Mouse (Mus musculus) midbrain, embryonic 13.5 days (tissue): ENCODE data around the gene Il24. TPM values are rescaled to one million over a fixed set of nuclear protein-coding genes. Genes with fewer than 3 reads are reported as not detected.

Experiments
- ATAC-seq: fragments of 200-750 bp; cut with Nextera tagmentation; 2 replicates; pipeline ENCODE4 v1.8.0; 2017; ENCODE audit warnings: mild to moderate bottlenecking, moderate TSS enrichment, moderate library complexity
- H3K27ac ChIP-seq: fragments of 300-500 bp; sonication (generic); 2 replicates; pipeline ENCODE4 v1.5.1; 2015; ENCODE audit warnings: inconsistent platforms, mild to moderate bottlenecking, moderate library complexity
- H3K27me3 ChIP-seq: fragments of 300-500 bp; sonication (generic); 2 replicates; pipeline ENCODE4 v1.6.1; 2015; ENCODE audit warnings: mild to moderate bottlenecking, inconsistent platforms
- H3K36me3 ChIP-seq: fragments of 300-500 bp; sonication (generic); 2 replicates; pipeline ENCODE4 v1.6.1; 2015; ENCODE audit warnings: mild to moderate bottlenecking, inconsistent platforms
- H3K4me1 ChIP-seq: fragments of 300-500 bp; sonication (generic); replicated peaks from 2 replicates; pipeline ENCODE4 v1.6.1; 2015; ENCODE audit warnings: inconsistent platforms
- H3K4me2 ChIP-seq: fragments of 300-500 bp; sonication (generic); replicated peaks from 2 replicates; pipeline ENCODE4 v1.6.1; 2015; ENCODE audit warnings: moderate library complexity, mild to moderate bottlenecking, inconsistent platforms
- H3K4me3 ChIP-seq: fragments of 300-500 bp; sonication (generic); replicated peaks from 2 replicates; pipeline ENCODE4 v1.5.1; 2015; ENCODE audit warnings: mild to moderate bottlenecking, inconsistent platforms
- H3K9ac ChIP-seq: fragments of 300-500 bp; sonication (generic); replicated peaks from 2 replicates; pipeline ENCODE4 v1.6.1; 2015; ENCODE audit warnings: mild to moderate bottlenecking, inconsistent platforms
- H3K9me3 ChIP-seq: fragments of 300-500 bp; sonication (generic); 2 replicates; pipeline ENCODE4 v1.6.1; 2016; ENCODE audit warnings: mild to moderate bottlenecking, inconsistent platforms
- WGBS: fragments of 180-500 bp; shearing (Covaris S2); methylation state at CpG from one replicate; pipeline ENCODE4 v1.1.7; 2015; 5-methylcytosine and 5-hydroxymethylcytosine counted together
- polyA plus RNA-seq: library from polyadenylated mRNA; unstranded; fragments of >200 nt; fragmentation: Nextera tagmentation; extraction: Ambion mirVana; gene quantifications from 2 replicates; pipeline ENCODE4 v1.2.1, GENCODE M21; 2015

Il24 gene
- polyA plus RNA-seq, 1 experiment from 2014 or later = not detected

DNA sequence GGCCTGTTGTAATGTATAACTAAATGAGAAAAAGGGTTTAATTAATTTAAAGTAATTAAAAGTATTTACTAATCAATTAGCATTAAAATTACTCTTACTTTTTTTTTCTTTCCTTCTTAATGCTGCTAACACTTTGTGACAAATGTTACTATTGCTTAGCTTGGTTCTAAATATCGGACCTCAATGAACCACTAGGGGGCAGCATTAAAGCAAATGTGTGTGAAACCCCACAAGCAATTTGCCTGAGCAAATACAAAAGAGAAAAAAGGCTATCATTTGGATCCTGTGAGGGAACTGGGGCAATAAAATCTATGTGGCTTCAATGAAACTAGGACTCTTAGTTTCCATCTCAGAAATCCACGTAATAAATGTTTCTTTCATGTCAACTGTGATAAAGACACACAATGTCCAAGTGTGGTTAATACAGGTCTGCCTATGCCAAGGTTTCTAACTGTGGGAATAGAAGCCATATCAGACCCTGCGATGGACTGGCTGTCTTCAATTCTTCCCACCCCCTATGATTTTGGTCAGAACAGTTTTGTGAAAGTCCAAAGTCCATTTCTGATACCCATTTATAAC is 10.2 kb downstream of the Il24 start:
- WGBS = 29% methylated on average over 3 of the region's 3 CpGs
- H3K36me3 ChIP-seq = no peaks in the 10 kb centered on the region
- no peak for ATAC-seq

DNA sequence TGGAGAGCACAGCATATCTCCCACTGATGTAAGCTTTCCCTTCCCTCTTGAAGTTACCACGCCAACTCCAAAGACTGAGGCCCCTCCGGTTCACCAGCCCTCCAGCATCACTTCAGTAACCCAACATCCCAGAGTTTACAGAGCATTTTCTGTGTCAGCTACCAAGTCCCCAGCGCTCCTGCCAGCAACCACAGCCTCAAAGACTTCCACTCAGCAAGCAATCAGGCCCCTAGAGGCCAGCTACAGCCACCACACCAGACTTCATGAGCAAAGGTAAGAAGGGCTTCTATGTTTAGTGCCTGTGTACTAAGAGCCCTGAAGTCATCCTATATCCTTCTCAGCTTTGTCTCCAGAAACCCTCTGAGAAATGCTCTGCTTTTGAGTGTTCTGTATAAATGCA is 11.3 kb downstream of the Il24 start:
- Histone ChIP-seq H3K4me2 (no peak overlapping the region), H3K9me3 (no peaks in the 10 kb centered on the region), H3K4me1 (peaks cover 6% of the 10 kb centered on the region; the same call in 1 of the 2 replicates), H3K4me3 (no peak overlapping the region), H3K36me3 (no peaks in the 10 kb centered on the region), H3K27ac (no peak overlapping the region), H3K27me3 (peaks cover 26% of the 10 kb centered on the region), H3K9ac (no peak overlapping the region)
- WGBS = 72% methylated on average over 3 of the region's 3 CpGs
- no peak for ATAC-seq

More for the DNA sequence above, 10.2 kb downstream of the Il24 start:
- Histone ChIP-seq H3K27me3 (peaks cover 26% of the 10 kb centered on the region), H3K4me3 (no peak overlapping the region), H3K4me2 (no peak overlapping the region), H3K27ac (no peak overlapping the region), H3K9me3 (no peaks in the 10 kb centered on the region), H3K9ac (no peak overlapping the region), H3K4me1 (peaks cover 6% of the 10 kb centered on the region; the same call in 1 of the 2 replicates)

DNA sequence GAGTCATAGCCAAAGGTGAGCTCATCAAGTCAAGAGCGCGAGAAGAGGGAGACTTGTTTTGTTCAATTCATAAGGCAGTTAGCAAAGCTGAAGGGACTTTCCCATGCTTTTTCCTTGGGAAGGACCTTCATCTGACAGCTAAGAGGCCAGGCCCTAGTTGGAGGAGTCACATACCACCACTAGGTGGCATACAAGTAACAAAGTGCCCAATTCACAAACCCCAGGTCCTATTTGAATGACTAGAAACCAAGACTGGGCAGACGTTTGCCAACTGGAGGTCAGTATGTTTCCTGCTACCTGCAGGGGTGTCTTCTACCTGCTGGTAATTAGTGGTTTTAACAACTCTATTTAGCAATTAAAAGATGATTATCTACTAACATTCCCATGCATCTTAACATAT is 12.1 kb downstream of the Il24 start:
- no peak for ATAC-seq
- no peak overlapping the region for H3K4me2 ChIP-seq
- no peaks in the 10 kb centered on the region for H3K36me3 ChIP-seq
- peaks cover 6% of the 10 kb centered on the region; the same call in 1 of the 2 replicates for H3K4me1 ChIP-seq
- no peak overlapping the region for H3K9ac ChIP-seq
- H3K27ac ChIP-seq = no peak overlapping the region
- no peak overlapping the region for H3K4me3 ChIP-seq
- peaks cover 26% of the 10 kb centered on the region for H3K27me3 ChIP-seq
- no peaks in the 10 kb centered on the region for H3K9me3 ChIP-seq
- WGBS = 46% methylated on average over 3 of the region's 3 CpGs

DNA sequence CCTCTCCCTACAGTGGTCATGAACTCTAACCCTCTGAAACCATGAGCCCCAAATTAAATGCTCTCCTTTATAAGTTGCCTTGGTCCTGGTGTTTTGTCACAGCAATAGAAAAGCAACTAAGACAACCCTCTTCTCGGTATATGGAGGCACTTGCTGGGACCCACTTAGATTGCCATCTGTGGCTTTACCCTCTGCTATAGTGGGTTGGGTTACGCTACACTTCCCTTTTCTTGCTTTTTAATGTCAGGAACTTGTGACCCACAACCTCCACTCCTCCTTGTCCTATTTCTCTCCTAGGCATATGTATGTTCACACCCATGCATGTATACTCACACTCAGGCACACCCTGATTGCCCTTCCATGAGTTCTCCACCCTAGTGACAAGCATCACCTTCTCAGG is 14.3 kb downstream of the Il24 start:
- 95% methylated on average over 2 of the region's 2 CpGs for WGBS
- peaks cover 8% of the 10 kb centered on the region for H3K27me3 ChIP-seq
- ATAC-seq = no peak

DNA sequence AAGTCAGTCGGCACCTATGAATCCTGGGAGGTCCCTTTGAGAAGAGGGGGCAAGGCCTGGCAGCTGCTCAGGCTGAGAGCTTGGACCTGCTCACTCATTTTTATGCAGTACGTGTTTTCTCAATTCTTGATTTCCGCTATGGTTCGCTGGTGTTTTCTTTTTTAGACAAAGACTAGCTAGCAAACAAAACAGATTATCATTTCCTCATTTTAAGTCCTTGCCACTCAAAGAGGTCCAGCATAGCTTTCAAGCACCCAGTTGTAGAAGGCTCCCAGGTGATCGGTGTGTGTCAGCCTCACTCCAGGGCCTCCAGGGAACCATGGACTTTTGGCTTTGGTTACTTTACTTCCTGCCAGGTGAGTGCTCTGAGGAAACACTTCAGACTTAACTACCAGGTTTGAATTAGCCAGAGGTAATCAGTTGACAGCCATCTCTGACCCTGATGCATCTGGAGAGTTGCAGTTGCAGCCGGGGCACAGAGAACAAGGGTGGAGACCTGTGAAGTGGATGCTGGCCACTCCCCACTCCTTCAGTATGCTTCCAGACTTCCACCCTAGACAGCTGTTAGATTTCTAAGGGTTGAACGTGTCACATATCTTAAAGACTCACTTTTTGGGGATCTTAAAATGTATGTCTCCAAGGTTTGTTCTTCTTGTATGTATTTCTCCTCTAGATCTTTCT is 21.6 kb downstream of the Il24 start, which contains the start of gene Fcmr:
Gene Fcmr (plus strand): TSS at position 129 of the 681 bp plus-strand sequence.
- Histone ChIP-seq H3K27me3 (no peaks in the 10 kb centered on the region), H3K4me2 (no peak within 1 kb of the TSS), H3K36me3 (no peaks in the 10 kb centered on the region), H3K27ac (no peak within 1 kb of the TSS), H3K4me3 (no peak within 1 kb of the TSS), H3K9me3 (no peaks in the 10 kb centered on the region), H3K9ac (no peak within 1 kb of the TSS), H3K4me1 (no peaks in the 10 kb centered on the region)
- ATAC-seq = no peak
- WGBS = 78% methylated on average over 7 of the region's 7 CpGs

More for the DNA sequence above, 14.3 kb downstream of the Il24 start:
- Histone ChIP-seq H3K4me2 (no peak overlapping the region), H3K36me3 (no peaks in the 10 kb centered on the region), H3K27ac (no peak overlapping the region), H3K4me3 (no peak overlapping the region), H3K9me3 (no peaks in the 10 kb centered on the region), H3K9ac (no peak overlapping the region), H3K4me1 (peaks cover under 1% of the 10 kb centered on the region; the same call in 1 of the 2 replicates)

DNA sequence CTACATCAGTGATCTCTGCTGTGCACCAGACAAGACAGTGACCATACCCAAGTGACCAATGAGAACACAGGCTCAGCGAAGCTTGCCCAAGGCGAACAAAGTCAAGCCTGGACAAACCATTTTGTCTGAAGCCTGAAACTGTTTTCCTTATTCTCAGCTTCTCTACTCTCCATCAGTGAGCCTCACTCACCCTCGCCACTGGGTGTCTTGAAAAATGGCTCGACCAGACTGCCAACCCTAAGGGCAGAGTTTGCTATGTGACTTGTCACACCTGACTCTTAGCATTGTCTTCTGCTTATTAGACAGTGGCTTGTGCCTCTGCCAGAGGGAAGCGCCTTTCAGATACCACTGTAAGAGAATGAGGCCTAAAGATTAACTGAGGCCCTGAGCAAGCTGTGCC is 22.5 kb downstream of the Il24 start:
- WGBS = 92% methylated on average over 5 of the region's 5 CpGs

DNA sequence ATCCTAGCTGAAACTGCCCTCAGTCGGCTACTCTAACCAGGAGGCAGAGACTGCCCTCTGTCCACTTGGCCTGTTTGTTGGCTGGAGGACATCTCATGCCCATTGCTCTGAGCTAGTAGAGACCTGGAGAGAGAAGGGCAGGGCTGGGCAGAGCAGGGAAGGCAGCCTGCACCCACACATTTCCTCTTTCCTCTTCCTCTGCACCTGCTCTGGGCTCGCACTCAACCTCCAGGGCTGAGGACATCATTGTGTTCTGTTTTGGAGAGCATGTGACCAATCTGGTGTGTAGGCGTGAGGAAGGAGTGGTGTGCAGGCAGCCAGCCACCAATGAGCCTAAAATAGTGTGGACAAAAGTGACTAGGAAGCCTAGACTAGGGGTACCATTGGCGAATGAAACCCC is 23.0 kb downstream of the Il24 start:
- WGBS = 92% methylated on average over 4 of the region's 4 CpGs
- no peak overlapping the region for H3K27ac ChIP-seq
- no peaks in the 10 kb centered on the region for H3K9me3 ChIP-seq
- H3K36me3 ChIP-seq = no peaks in the 10 kb centered on the region
- H3K4me1 ChIP-seq = no peaks in the 10 kb centered on the region
- ATAC-seq = no peak
- H3K4me2 ChIP-seq = no peak overlapping the region
- H3K4me3 ChIP-seq = no peak overlapping the region
- no peak overlapping the region for H3K9ac ChIP-seq
- H3K27me3 ChIP-seq = no peaks in the 10 kb centered on the region

More for the DNA sequence above, 22.5 kb downstream of the Il24 start:
- no peaks in the 10 kb centered on the region for H3K27me3 ChIP-seq
- no peak overlapping the region for H3K4me2 ChIP-seq
- H3K9ac ChIP-seq = no peak overlapping the region
- H3K27ac ChIP-seq = no peak overlapping the region
- no peaks in the 10 kb centered on the region for H3K9me3 ChIP-seq
- H3K4me1 ChIP-seq = no peaks in the 10 kb centered on the region
- H3K36me3 ChIP-seq = no peaks in the 10 kb centered on the region
- ATAC-seq = no peak
- no peak overlapping the region for H3K4me3 ChIP-seq

DNA sequence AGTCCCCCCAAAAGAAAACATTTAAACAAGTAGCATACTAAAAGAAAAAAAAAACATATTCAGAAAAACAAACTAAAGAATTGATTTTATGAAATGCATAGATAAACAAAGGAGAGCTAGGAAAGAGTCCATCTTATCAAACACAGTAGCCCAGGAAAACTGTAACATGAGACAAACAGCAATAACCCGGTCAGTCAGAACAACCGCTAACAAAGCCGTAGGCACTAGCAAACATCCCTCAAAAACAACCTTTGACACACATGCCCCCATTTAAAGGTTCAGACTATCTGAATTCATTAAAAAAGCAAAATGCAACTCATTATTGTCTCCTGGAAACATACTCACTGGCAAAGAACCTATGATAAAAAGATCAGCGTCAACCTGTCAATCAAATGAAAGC is 29.8 kb downstream of the Il24 start:
- Histone ChIP-seq H3K4me2 (no peak overlapping the region), H3K36me3 (no peaks in the 10 kb centered on the region), H3K9ac (no peak overlapping the region), H3K9me3 (no peaks in the 10 kb centered on the region), H3K4me1 (0 out of 2 replicates have a peak, but pooled peaks cover 3% of the 10 kb centered on the region), H3K27ac (no peak overlapping the region), H3K4me3 (no peak overlapping the region), H3K27me3 (no peaks in the 10 kb centered on the region)
- WGBS = 88% methylated on average over 4 of the region's 4 CpGs
- ATAC-seq = no peak

DNA sequence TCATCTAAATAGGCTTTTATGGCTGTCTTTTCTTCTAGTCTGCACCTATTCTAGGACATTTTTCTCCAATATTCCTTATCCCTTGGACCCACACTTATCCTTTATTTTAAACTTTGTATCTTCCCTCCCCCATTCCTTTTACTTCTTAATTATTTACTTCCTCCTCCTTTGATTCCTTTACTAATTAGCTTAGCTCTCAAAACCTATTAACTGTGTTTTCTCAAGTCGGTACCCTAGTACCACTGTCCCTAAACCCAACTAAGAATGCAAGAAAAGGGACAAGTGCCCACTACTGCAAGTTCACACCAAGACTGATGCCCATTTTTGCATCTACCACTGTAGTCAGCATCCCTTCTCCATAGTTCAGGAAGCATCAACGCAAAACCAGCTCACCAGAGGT is 31.5 kb downstream of the Il24 start:
- Histone ChIP-seq H3K9ac (no peak overlapping the region), H3K4me3 (no peak overlapping the region), H3K27me3 (no peaks in the 10 kb centered on the region), H3K4me1 (0 out of 2 replicates have a peak, but pooled peaks cover 3% of the 10 kb centered on the region), H3K27ac (no peak overlapping the region), H3K9me3 (no peaks in the 10 kb centered on the region), H3K36me3 (no peaks in the 10 kb centered on the region), H3K4me2 (no peak overlapping the region)
- ATAC-seq = no peak
- 81% methylated on average over 2 of the region's 2 CpGs for WGBS

DNA sequence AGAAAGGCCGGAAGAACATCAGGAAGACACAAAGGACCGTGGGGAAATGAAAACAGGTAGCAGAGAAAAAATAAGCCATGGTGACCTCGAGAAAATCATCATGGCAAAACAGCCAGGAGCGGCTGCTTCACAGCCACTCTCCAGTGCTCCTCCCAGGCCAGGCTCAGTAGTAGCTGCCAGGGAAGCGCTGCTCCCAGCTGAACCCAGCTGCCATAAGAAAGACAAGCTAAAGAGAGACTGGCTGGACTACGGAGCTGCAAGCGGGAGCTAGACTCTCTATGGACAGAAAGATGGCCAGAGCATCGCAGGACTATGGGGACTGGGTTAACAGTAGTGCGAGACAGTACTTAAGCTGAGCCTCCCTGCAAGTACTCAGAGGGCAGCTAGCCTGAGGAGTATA is 32.4 kb downstream of the Il24 start:
- Histone ChIP-seq H3K4me2 (no peak overlapping the region), H3K36me3 (no peaks in the 10 kb centered on the region), H3K9ac (no peak overlapping the region), H3K9me3 (no peaks in the 10 kb centered on the region), H3K27ac (no peak overlapping the region), H3K4me1 (0 out of 2 replicates have a peak, but pooled peaks cover 3% of the 10 kb centered on the region), H3K27me3 (no peaks in the 10 kb centered on the region), H3K4me3 (no peak overlapping the region)
- ATAC-seq = no peak
- WGBS = 79% methylated on average over 9 of the region's 9 CpGs

DNA sequence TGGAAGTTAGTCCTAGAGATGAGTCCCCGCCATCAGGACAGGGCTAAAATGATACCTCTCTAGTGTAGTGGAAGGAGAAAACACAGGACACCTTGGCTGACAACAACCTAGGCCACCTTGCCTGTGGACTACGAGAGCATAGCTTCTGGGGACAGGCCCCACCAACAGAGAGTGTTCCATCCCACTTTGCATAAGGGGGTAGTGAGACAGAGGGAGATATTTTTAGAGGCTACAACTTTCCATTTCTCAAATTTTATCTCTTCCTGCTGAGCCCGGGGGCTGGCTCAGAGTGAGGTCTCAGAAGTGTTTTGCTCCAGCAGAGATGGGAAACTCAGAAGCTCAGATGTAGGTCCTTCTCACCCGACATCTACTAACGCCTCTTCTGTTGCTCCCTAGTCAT is 36.8 kb downstream of the Il24 start:
- 92% methylated on average over 5 of the region's 5 CpGs for WGBS
- Histone ChIP-seq H3K27me3 (no peaks in the 10 kb centered on the region), H3K4me3 (no peak overlapping the region), H3K4me1 (0 out of 2 replicates have a peak, but pooled peaks cover 3% of the 10 kb centered on the region), H3K9me3 (no peaks in the 10 kb centered on the region), H3K27ac (no peak overlapping the region), H3K36me3 (no peaks in the 10 kb centered on the region), H3K9ac (no peak overlapping the region), H3K4me2 (no peak overlapping the region)
- ATAC-seq = no peak

DNA sequence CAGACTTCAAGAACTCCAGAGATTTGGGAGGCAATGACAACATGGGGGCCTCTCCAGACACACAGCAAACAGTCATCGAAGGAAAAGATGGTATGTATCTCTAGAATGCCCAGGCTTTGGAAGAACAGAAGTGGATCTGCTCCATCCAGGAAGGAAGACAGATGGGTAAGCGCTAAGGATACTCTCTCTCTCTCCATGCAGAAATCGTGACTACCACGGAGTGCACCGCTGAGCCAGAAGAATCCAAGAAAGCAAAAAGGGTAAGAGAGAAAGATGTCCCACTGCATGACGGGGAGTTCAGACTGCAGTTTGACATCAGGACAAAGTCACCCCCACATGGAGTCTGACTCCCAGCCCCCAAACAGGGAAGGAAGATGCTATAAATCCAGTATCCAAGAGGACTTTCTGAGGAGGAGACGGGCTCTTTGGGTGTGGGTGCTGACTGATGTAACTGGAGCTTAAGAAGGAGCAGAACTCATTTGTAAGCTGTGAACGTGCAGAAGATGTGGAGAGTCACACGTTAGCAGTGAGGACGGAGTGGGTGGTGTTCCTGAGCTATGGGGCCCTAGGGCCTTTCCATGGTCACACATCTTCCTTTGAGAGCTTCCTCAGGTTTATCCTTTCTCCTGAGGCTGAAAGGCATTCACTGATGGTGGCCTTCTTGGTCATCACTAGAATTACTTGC is 37.6 kb downstream of the Il24 start:
- H3K4me2 ChIP-seq = no peak overlapping the region

More for the DNA sequence above, 37.6 kb downstream of the Il24 start:
- 0 out of 2 replicates have a peak, but pooled peaks cover 3% of the 10 kb centered on the region for H3K4me1 ChIP-seq
- no peaks in the 10 kb centered on the region for H3K9me3 ChIP-seq
- WGBS = 93% methylated on average over 10 of the region's 10 CpGs
- no peak overlapping the region for H3K9ac ChIP-seq
- H3K4me3 ChIP-seq = no peak overlapping the region
- H3K27me3 ChIP-seq = no peaks in the 10 kb centered on the region
- H3K27ac ChIP-seq = no peak overlapping the region
- no peaks in the 10 kb centered on the region for H3K36me3 ChIP-seq
- no peak for ATAC-seq
